Mouse (Mus musculus): ENCODE results near the gene Sirt7. TPM values are rescaled to one million over a fixed set of nuclear protein-coding genes. Genes with fewer than 3 reads are reported as not detected.
A peak's percentile ranks its signal among the peaks of the same experiment; 100 is the strongest.
"Not testable (repeated sequence)": the region's sequence is repeated elsewhere in the genome, so short reads cannot be mapped to it uniquely, and the experiment has no call there.

The Sirt7 gene
- total RNA-seq, 2 experiments from 2014 or later, result 21.9 to 48.8 TPM

GRCm38 (mm10) chr11:120598990-120599549 lies 26.0 kb downstream of the Sirt7 start:
- ATAC-seq (replicated peaks; ENCODE audit: low FRiP score, poor library complexity, severe bottlenecking), result peak; percentile 27; the same call in 1 of the 2 replicates

GRCm38 (mm10) chr11:120598283-120598989 lies 26.6 kb downstream of the Sirt7 start, which contains the start of the genes Alyref and Anapc11:
TSS of gene Alyref (minus strand) at chr11:120598365.
TSS of gene Anapc11 (plus strand) at chr11:120598421.
- peak; percentile 90 for ATAC-seq (replicated peaks; ENCODE audit: low FRiP score, poor library complexity, severe bottlenecking)

DNA sequence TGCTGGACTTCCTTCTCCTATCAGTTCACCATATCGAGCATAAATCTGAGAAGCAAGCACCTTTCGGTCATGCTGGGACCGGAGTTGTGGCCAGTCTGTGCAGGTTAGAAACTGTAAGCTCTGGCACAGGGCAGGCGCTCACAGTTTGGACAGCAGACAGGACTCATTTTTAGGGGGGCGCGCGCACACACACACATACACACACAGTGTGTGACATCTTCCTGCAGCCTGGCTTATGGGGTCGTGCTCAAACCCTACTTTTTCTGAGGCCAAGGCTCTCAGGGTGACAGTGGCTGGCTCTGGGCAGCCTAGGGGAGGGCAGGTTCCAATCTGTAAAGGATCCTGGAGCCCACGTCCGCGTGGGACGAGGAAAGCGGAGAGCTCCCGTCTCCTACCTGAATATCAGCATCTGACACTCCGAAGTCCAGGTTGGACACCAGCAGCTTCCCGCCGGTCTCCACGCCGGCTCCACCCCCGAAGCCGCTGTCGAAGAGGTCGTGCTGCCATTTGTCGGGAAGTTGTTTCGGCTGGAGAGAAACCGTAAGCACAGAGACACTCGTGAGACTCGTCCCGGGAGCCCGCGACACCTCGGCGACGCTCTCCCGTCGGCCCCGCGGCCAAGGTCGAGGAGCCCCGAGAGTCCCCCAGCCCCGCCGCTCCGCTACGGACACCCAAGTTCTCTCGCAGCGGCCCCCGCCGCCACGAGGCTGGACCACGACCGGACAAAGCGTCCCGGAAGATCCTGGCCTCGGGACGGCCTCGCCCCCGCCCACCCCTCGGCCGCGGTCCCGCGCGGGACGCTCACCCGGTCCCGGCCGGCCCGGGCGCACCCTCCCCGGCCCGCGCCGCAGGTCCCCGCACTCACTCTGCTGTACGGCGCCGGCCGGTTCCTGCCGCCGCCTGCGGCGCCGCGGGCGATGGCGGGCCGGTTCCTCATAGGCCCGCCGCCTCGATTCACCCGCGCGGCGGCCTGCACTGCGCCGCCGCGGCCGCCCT lies 27.5 kb downstream of the Sirt7 start:
- 0 out of 2 replicates have a peak, but pooled peaks have one; percentile 20 for ATAC-seq (replicated peaks; ENCODE audit: low FRiP score, poor library complexity, severe bottlenecking)

- no peak for ATAC-seq (replicated peaks; ENCODE audit: low FRiP score, poor library complexity, severe bottlenecking)
Measured at GRCm38 (mm10) chr11:120588531-120588930, 36.5 kb downstream of the Sirt7 start.

GRCm38 (mm10) chr11:120583937-120584336 lies 41.1 kb downstream of the Sirt7 start:
- ATAC-seq (replicated peaks; ENCODE audit: low FRiP score, poor library complexity, severe bottlenecking), result no peak

DNA sequence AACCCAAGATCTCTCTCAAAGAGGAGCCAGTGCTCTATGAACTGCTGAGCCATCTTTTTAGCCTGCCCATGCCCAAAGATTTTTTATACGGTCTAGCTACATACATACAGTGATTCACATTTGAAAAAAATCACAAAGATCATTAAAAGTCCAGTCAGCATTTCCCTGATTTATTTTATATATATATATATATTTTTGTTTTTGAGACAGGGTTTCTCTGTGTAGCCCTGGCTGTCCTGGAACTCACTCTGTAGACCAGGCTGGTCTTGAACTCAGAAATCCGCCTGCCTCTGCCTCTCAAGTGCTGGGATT lies 42.1 kb downstream of the Sirt7 start:
- not testable (repeated sequence) for ATAC-seq (replicated peaks; ENCODE audit: low FRiP score, poor library complexity, severe bottlenecking)

DNA sequence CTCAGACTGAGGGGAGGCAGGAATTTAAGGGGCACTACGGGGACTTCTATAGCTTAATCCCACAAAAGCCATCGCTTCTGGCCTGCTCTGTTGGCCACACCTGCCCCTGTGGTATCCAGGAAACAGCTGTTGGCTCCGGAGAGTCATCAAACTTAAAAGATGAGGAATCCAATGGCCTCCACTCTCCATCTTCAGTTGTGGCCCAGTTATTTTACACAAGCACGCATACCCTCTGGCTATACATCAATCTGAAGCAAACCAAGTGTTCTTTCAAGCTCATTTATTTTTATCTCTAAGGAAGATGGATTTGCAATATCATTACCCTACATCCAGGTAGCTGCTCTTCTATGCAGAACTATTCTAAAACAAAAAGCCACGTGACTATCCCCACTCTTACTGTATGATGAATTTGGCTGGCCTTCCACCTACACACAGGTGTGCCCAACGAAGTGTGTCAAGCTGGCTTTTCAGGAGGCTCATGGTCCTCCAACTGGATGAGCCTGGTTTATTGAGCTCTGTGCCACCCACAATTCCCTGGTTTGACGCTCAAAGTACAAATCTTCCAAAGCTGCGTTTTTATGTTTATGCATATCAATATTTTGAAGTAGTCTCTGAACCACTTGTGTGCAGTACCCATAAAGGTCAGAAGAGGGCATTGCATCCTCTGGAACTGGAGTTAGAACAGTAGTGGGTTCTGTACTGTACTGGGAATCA lies 42.6 kb downstream of the Sirt7 start:
- ATAC-seq (replicated peaks; ENCODE audit: low FRiP score, poor library complexity, severe bottlenecking), result no peak

DNA sequence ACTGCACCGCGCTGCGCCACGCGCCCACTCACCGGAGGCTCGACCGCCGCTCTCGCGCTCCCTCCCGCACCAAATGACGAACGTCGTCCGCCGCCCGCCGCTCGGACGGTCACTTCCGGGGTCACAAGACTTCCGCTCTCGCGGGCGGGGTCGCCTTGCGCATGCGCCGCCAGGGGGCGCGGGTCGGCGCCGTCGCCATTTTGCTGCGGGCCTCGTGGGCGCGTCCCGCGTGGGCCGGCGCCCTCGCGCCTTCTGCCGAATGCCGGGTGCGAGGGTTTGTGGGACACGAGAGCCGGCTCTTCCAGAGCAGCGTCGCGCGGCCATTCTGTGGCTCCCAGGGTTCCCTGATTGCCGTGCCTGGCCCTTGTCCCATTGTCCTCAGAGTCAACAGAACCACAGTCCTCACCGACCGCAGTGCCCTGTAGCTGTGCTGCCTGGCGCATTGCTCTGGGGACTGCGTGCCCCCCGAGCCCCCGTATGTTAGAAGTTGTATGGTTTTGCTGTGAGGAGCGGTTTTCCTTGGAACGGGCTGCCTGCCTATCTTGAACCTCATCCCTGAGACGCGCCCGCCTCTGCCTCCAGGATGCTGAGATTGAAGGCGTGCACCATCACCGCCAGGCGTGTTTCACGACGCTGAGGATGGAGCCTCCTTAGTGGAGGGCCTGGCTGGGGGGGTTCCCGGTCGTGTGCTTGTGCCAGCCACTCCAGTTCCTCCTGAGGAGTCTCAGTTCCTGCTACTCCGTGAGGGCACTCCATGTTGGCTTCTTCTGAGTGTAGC lies 43.4 kb downstream of the Sirt7 start, which contains the start of gene Arhgdia:
Gene Arhgdia (minus strand): TSS at position 135 of the 778 bp plus-strand sequence.
- ATAC-seq (replicated peaks; ENCODE audit: low FRiP score, poor library complexity, severe bottlenecking), result peak; percentile 53

- peak; percentile 55 for ATAC-seq (replicated peaks; ENCODE audit: low FRiP score, poor library complexity, severe bottlenecking)
Measured at GRCm38 (mm10) chr11:120580871-120581331, 44.1 kb downstream of the Sirt7 start.

GRCm38 (mm10) chr11:120580190-120580589 lies 44.9 kb downstream of the Sirt7 start:
- peak; percentile 11; the same call in 1 of the 2 replicates for ATAC-seq (replicated peaks; ENCODE audit: low FRiP score, poor library complexity, severe bottlenecking)

- peak; percentile 53 for ATAC-seq (replicated peaks; ENCODE audit: low FRiP score, poor library complexity, severe bottlenecking)
Measured at GRCm38 (mm10) chr11:120579316-120580107, 45.5 kb downstream of the Sirt7 start.

DNA sequence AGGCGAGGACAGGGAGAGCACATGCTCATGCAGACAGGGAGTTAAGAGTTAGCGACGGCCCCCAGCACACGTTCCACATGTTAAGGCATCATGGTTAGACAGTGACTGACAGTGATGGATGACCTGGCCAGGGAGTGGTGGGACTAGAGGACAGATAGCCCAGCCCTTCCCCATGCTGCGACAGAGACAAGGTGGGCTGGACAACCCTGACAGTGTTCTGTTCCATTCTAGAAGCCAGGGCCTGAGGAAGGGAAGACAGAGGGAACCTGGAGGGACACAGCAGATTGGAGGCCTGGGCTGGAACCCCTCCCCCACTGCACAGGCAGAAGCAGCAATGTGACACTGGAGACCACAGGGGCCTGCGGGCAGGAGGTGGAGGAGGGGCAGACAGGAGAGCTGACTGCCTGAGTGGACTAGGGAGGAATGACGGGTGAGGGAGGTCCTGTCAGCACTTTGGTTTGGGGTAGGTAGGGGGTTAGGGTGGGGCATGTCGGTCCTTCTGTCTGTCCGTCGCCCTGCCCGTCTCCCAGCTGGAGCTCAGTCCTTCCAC lies 46.3 kb downstream of the Sirt7 start:
- ATAC-seq (replicated peaks; ENCODE audit: low FRiP score, poor library complexity, severe bottlenecking), result no peak

DNA sequence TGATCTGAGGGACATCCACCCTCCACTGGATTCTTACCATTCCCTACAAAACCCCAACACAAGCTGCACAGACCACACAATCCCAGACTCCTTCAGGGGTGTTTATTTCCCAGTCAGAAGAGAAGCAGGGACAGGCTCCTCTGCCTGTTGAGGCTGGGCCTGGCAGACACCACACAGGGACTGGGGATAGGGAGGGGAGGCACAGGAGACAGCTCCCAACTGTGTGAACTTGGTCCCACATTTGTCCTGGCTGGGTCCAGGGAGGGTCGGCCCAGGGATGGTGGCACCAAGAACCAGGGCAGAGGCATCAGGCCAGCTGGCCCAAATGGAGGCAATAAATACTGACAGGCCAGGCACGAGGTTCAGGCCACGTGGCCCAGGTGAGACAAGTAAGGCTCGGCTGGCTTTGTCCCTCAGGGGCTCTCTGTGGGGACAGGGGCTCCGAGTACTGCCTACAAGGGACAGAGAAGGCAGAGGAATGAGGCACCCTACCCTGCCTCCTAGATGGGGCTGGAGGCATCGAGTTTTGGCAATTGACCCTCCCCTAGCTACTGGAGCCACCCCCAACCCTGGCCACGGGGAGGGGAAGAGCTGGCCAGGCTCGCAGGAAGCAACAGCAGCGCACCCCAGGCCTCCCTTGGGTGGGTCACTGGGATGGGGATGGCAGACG lies 46.9 kb downstream of the Sirt7 start:
- no peak for ATAC-seq (replicated peaks; ENCODE audit: low FRiP score, poor library complexity, severe bottlenecking)

DNA sequence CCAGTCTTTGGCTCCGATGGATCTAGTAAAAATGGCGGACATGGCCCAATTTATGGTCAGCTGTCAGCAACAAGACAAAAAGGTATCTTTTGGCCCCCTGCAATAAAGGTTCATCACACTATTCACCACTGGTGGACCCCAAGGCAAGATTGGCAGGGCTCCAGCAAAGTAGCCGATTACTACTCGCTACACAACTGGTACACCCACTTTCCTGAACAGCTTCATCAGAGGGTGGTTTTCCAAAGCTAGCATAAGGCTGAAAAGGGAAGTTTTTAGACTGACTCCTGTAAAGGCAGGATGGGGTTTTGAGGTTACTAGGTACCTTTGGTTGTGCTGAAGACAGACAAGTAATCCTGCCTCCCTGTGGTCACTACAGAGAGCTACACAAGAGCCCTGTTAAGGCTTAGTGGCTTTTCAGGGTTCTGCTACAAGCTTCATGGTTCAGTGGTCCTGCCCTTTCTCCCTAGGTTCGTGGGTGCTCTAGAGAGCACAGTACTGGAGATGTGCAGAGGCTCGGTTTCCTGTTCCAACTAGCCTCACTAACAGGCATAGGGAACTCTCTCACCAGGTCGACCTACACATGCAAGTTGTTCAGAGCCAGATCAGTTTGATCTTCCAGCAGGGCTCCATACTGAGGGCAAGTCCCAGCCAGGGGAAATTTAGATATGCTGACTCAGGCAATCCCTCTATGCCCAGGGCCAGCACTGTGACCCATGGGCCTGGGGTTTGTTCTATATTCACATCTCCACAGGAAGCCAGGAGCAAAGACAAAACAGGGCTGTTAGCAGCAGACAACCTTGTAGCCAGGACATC lies 47.6 kb downstream of the Sirt7 start:
- no peak for ATAC-seq (replicated peaks; ENCODE audit: low FRiP score, poor library complexity, severe bottlenecking)

DNA sequence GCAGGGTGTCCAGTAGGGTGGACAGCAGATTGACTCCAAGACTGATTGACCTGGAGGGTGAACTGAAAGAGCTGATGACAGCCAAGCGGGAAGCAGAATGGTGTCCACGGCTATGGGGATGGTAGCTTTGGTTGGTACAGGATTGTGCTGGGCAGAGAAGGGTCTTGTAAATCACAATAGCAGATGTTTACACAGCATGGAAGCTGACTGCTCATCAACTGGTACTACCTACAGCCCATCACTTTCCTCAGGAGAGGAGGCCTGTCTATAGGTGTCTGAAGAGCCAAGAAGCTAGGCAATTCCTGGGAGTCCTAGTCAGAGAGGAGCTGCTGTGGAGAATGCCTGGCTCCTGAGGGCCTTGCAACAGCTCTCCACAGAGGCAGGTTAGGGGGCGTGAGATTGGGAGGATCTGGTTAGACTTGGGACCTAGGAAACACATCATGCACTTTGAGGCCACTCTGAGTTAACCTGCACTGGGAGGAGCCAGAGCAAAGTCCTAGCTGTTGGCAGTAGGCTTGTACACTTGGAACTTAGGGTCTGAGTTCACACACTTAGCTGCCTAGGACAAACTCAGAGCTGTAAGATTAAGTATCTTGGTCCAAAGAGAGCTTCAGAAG lies 48.6 kb downstream of the Sirt7 start:
- ATAC-seq (replicated peaks; ENCODE audit: low FRiP score, poor library complexity, severe bottlenecking), result no peak

DNA sequence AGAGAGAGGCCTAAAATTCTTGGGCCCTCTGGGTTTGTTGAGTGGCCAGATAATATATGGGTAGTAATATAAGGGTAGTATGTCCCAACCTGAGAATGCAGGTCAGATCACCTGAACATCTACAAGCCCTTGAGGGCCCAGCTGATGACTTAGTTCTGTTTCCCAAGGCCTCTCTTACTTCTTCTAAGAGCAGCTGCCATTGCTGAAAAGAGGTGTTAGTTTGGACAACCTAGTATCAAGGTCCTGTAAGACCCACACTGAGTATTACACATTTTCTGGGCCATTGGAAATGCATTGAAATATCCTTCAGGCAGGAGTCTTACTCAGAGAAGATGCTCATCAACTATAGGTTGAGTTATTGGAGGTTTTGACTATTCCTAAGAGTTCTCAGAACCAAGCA lies 49.1 kb downstream of the Sirt7 start:
- ATAC-seq (replicated peaks; ENCODE audit: low FRiP score, poor library complexity, severe bottlenecking), result no peak
